Mouse (Mus musculus): ENCODE measurements around the gene Mup11. TPM values are rescaled to one million over a fixed set of nuclear protein-coding genes. Genes with fewer than 3 reads are reported as not detected.

Mup11 gene
- not detected in 2 replicates for polyA plus RNA-seq (2012; rRNA removed)

GRCm38 (mm10) chr4:60662311-60662710, at the start of gene Mup11:
TSS of gene Mup11 (minus strand) at chr4:60662411.

Other genes starting within 250 kb of the Mup11 start
- not detected in 2 replicates for gene Mup9, start 240.5 kb downstream of the Mup11 start, polyA plus RNA-seq (2012; rRNA removed)
- gene Mup1, start 160.5 kb downstream of the Mup11 start, polyA plus RNA-seq (2012; rRNA removed): not detected in 2 replicates
- gene Mup10, start 80.2 kb downstream of the Mup11 start, polyA plus RNA-seq (2012; rRNA removed): not detected in 2 replicates
- not detected in 2 replicates for gene Mup12, start 78.9 kb upstream of the Mup11 start, polyA plus RNA-seq (2012; rRNA removed)
- gene Mup22, start 159.1 kb upstream of the Mup11 start, polyA plus RNA-seq (2012; rRNA removed): not detected in 2 replicates

All from central nervous system, embryonic 18 days (tissue).